12 mouse cellular contexts compared by ENCODE assay signal in the genomic region with DNA sequence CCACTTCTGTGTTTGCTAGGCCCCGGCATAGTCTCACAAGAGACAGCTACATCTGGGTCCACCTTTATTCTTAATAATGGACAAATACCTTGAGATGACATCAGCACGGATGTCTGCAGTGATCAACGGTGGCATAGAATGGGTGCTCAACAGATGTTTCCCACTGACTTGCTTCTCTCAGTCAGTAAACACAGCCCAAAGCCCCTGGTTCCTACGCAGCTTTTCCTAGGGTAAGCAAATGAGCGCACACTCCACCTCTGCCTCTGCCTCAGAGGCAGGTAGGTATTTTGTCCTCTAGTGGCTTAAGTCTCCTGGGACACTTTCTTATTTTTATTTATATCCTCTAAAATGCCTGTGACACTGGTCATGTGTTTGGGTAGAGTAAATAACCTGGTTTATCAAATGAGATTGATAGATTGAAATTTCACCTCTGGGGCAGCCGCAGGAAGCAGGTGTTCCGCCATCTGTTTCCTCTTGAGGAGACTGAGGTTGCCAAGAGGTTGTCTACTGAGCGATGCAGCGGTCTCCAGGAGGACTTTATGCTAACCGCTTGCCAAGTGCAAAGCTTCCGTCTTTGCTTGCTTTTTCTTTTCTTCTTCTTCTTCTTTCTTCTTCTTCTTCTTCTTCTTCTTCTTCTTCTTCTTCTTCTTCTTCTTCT.
DNase-seq lines count a peak whose midpoint lies in the region; ATAC-seq and TF ChIP-seq lines count a peak whose summit lies in the region.
"Had no signal": no experiment of that assay in that cellular context is flagged by ENCODE, and none has a peak within 500 bp of the region (broad histone marks: within the 10 kb centered on the region; RNA-seq: fewer than 3 reads in every experiment).

No protein-coding gene starts in this region.

- peaks cover 10% of the 10 kb centered on the region; the same call in 1 of the 2 replicates for H3K4me1 ChIP-seq in heart, postnatal 0 days (ENCODE audit: control insufficient read depth, insufficient read depth)
- H3K4me1 ChIP-seq in thymus, adult 2 months (replicated peaks; ENCODE audit: control insufficient read depth, insufficient read depth, low read length) = peaks cover 38% of the 10 kb centered on the region
- H3K4me1 ChIP-seq in forebrain, embryonic 15.5 days = no peaks in the 10 kb centered on the region
- H3K4me1 ChIP-seq in lung, postnatal 0 days (ENCODE audit: insufficient read depth, low read depth, low read length) = no peaks in the 10 kb centered on the region

- no peak overlapping the region for H3K4me3 ChIP-seq in heart, postnatal 0 days (ENCODE audit: low read depth, low read length)
- H3K4me3 ChIP-seq in thymus, adult 2 months (ENCODE audit: control insufficient read depth, insufficient read depth, low read length) = no peak overlapping the region
- no peak overlapping the region for H3K4me3 ChIP-seq in forebrain, embryonic 15.5 days
- H3K4me3 ChIP-seq in lung, postnatal 0 days (ENCODE audit: low read depth, low read length) = no peak overlapping the region
- H3K4me3 ChIP-seq: erythroblast, embryonic 14.5 days had no signal

- ATAC-seq in heart, postnatal 0 days (ENCODE audit: insufficient read depth, low read depth) = no peak
- ATAC-seq in forebrain, embryonic 15.5 days (replicated peaks) = no peak
- ATAC-seq in lung, postnatal 0 days = no peak
- ATAC-seq: midbrain, embryonic 16.5 days had no signal

- DNase-seq in heart, postnatal 0 days (ENCODE audit: low spot score) = peak; percentile 22
- DNase-seq in heart, postnatal 25 days (ENCODE audit: low spot score) = no peak
- peak; percentile 44 for DNase-seq in CD4-positive helper T cell, adult 2 months (ENCODE audit: low read depth, low spot score)
- peak; percentile 53 for DNase-seq in kidney, postnatal 14 days
- DNase-seq in thymus, adult 2 months = peak; percentile 77
- no peak for DNase-seq in right cerebral cortex, adult 2 months (ENCODE audit: low spot score in 2 of 2)
- DNase-seq in lung, postnatal 0 days (ENCODE audit: low spot score) = no peak
- DNase-seq: heart, postnatal 4 days; lung, postnatal 14 days had no signal

- TF ChIP-seq EP300 in heart, postnatal 0 days (IDR thresholded peaks at IDR 0.05; ENCODE audit: low read depth) = 0 out of 2 replicates have a peak, but pooled peaks have one; percentile 22
- no peak for TF ChIP-seq EP300 in lung, postnatal 0 days (IDR thresholded peaks at IDR 0.05)

- no peak overlapping the region for H3K4me2 ChIP-seq in heart, postnatal 0 days (ENCODE audit: low read depth, low read length)
- H3K4me2 ChIP-seq in forebrain, embryonic 15.5 days (replicated peaks) = no peak overlapping the region
- no peak overlapping the region for H3K4me2 ChIP-seq in lung, postnatal 0 days (replicated peaks; ENCODE audit: low read depth, low read length)

- no peak overlapping the region for H3K9ac ChIP-seq in heart, postnatal 0 days (replicated peaks; ENCODE audit: low read depth, low read length)
- H3K9ac ChIP-seq in forebrain, embryonic 15.5 days (replicated peaks) = no peak overlapping the region
- no peak overlapping the region for H3K9ac ChIP-seq in lung, postnatal 0 days (replicated peaks; ENCODE audit: low read depth)

- H3K36me3 ChIP-seq in heart, postnatal 0 days (replicated peaks; ENCODE audit: control insufficient read depth, insufficient read depth, low read length) = no peaks in the 10 kb centered on the region
- no peaks in the 10 kb centered on the region for H3K36me3 ChIP-seq in thymus, adult 2 months (ENCODE audit: control insufficient read depth, insufficient read depth, low read length)
- H3K36me3 ChIP-seq in forebrain, embryonic 15.5 days = no peaks in the 10 kb centered on the region
- no peaks in the 10 kb centered on the region for H3K36me3 ChIP-seq in lung, postnatal 0 days (ENCODE audit: insufficient read depth, low read length)

- no peak overlapping the region for H3K27ac ChIP-seq in heart, postnatal 0 days (ENCODE audit: low read depth)
- peak overlapping the region; percentile 49 for H3K27ac ChIP-seq in thymus, adult 2 months (ENCODE audit: control insufficient read depth, insufficient read depth, low read length)
- no peak overlapping the region for H3K27ac ChIP-seq in forebrain, embryonic 15.5 days (replicated peaks)
- no peak overlapping the region for H3K27ac ChIP-seq in lung, postnatal 0 days (ENCODE audit: low read length)

- no peaks in the 10 kb centered on the region for H3K27me3 ChIP-seq in heart, postnatal 0 days (ENCODE audit: control insufficient read depth, insufficient read depth, low read length)
- no peaks in the 10 kb centered on the region for H3K27me3 ChIP-seq in thymus, adult 2 months (ENCODE audit: control insufficient read depth, insufficient read depth, low read length)
- no peaks in the 10 kb centered on the region for H3K27me3 ChIP-seq in forebrain, embryonic 15.5 days
- no peaks in the 10 kb centered on the region for H3K27me3 ChIP-seq in lung, postnatal 0 days (replicated peaks; ENCODE audit: insufficient read depth, low read length)

- no peaks in the 10 kb centered on the region for H3K9me3 ChIP-seq in heart, postnatal 0 days (replicated peaks; ENCODE audit: control insufficient read depth, low read length)
- H3K9me3 ChIP-seq in forebrain, embryonic 15.5 days = no peaks in the 10 kb centered on the region
- no peaks in the 10 kb centered on the region for H3K9me3 ChIP-seq in lung, postnatal 0 days (ENCODE audit: low read length)

- intact Hi-C loops in heart, postnatal 25 days (cut with DNase I) = no loop called here

- WGBS in heart, postnatal 0 days = 71% methylated on average over 11 of the region's 11 CpGs
- 10% methylated on average over 11 of the region's 11 CpGs for whole genome bisulfite sequencing in thymus, adult 2 months
- WGBS in forebrain, embryonic 15.5 days = 92% methylated on average over 11 of the region's 11 CpGs
- 68% methylated on average over 11 of the region's 11 CpGs for WGBS in lung, postnatal 0 days

- no peak for TF ChIP-seq POLR2A in thymus, adult 2 months (IDR thresholded peaks at IDR 0.05; ENCODE audit: control insufficient read depth, extremely low read depth, insufficient read depth, low read length, poor library complexity)

- TF ChIP-seq CTCF in heart, postnatal 0 days (IDR thresholded peaks at IDR 0.05; ENCODE audit: low read depth) = no peak
- no peak for TF ChIP-seq CTCF in thymus, adult 2 months (IDR thresholded peaks at IDR 0.05; ENCODE audit: borderline replicate concordance, control insufficient read depth, extremely low read depth, insufficient read depth, low read length, poor library complexity)
- no peak for TF ChIP-seq CTCF in lung, postnatal 0 days (IDR thresholded peaks at IDR 0.05)

Comparison
In these comparisons a context has a peak if more than half of its experiments do, and no peak if none do; other contexts are left out.
1. DNase-seq: peak in heart, postnatal 0 days (single experiment), CD4-positive helper T cell, adult 2 months (single experiment), kidney, postnatal 14 days (single experiment) and thymus, adult 2 months (single experiment); none in heart, postnatal 25 days (single experiment), right cerebral cortex, adult 2 months (0 of 2) and lung, postnatal 0 days (single experiment).